Mouse (Mus musculus): Measurements from ENCODE around the gene Rbsn.
A peak's percentile ranks its signal among the peaks of the same experiment; 100 is the strongest.

Rbsn gene

GRCm38 (mm10) chr6:92214773-92215449, at the start of gene Rbsn:
TSS of gene Rbsn (minus strand) at chr6:92214925.
- DNase-seq = peak; percentile 95

GRCm38 (mm10) chr6:92261162-92261843, 46.6 kb upstream of the Rbsn start:
- no peak for DNase-seq

GRCm38 (mm10) chr6:92255346-92255745, 40.6 kb upstream of the Rbsn start:
- DNase-seq = no peak

GRCm38 (mm10) chr6:92253253-92253870, 38.6 kb upstream of the Rbsn start:
- no peak for DNase-seq

- no peak for DNase-seq
Observed at GRCm38 (mm10) chr6:92247215-92247919, 32.6 kb upstream of the Rbsn start.

GRCm38 (mm10) chr6:92246335-92246734, 31.6 kb upstream of the Rbsn start:
- no peak for DNase-seq

- no peak for DNase-seq
Observed at GRCm38 (mm10) chr6:92244591-92244990, 29.9 kb upstream of the Rbsn start, which contains the start of gene Trh. TSS of gene Trh (minus strand) at chr6:92244650.

- peak; percentile 61 for DNase-seq
Observed at GRCm38 (mm10) chr6:92241178-92241906, 26.6 kb upstream of the Rbsn start.

GRCm38 (mm10) chr6:92235036-92235435, 20.3 kb upstream of the Rbsn start:
- DNase-seq = no peak

GRCm38 (mm10) chr6:92231762-92232161, 17.0 kb upstream of the Rbsn start:
- DNase-seq = no peak

GRCm38 (mm10) chr6:92231356-92231755, 16.6 kb upstream of the Rbsn start:
- DNase-seq = no peak

GRCm38 (mm10) chr6:92229586-92229985, 14.9 kb upstream of the Rbsn start:
- no peak for DNase-seq

GRCm38 (mm10) chr6:92229103-92229502, 14.4 kb upstream of the Rbsn start:
- DNase-seq = no peak

GRCm38 (mm10) chr6:92224981-92225380, 10.3 kb upstream of the Rbsn start:
- no peak for DNase-seq

GRCm38 (mm10) chr6:92222021-92222420, 7.3 kb upstream of the Rbsn start:
- DNase-seq = no peak

- no peak for DNase-seq
Observed at GRCm38 (mm10) chr6:92221604-92222003, 6.9 kb upstream of the Rbsn start.

- DNase-seq = peak; percentile 25
Observed at GRCm38 (mm10) chr6:92219445-92219844, 4.7 kb upstream of the Rbsn start.

- DNase-seq = no peak
Observed at GRCm38 (mm10) chr6:92214055-92214772, 511 bp downstream of the Rbsn start.

- no peak for DNase-seq
Observed at GRCm38 (mm10) chr6:92199414-92199813, 15.3 kb downstream of the Rbsn start.

GRCm38 (mm10) chr6:92184178-92184577, 30.5 kb downstream of the Rbsn start:
- no peak for DNase-seq

- DNase-seq = peak; percentile 85
Observed at GRCm38 (mm10) chr6:92183621-92184131, 31.0 kb downstream of the Rbsn start, which contains the start of gene Mrps25. TSS of gene Mrps25 (minus strand) at chr6:92184033.

- DNase-seq = no peak
Observed at GRCm38 (mm10) chr6:92176450-92176849, 38.3 kb downstream of the Rbsn start.

Data from right cerebral cortex, adult 18-20 months (tissue).